Mouse (Mus musculus): ENCODE data around the gene Spats1. TPM values are rescaled to one million over a fixed set of nuclear protein-coding genes. Genes with fewer than 3 reads are reported as not detected.

The Spats1 gene
- polyA plus RNA-seq, 1 experiment from 2014 or later = 0.51 TPM

DNA sequence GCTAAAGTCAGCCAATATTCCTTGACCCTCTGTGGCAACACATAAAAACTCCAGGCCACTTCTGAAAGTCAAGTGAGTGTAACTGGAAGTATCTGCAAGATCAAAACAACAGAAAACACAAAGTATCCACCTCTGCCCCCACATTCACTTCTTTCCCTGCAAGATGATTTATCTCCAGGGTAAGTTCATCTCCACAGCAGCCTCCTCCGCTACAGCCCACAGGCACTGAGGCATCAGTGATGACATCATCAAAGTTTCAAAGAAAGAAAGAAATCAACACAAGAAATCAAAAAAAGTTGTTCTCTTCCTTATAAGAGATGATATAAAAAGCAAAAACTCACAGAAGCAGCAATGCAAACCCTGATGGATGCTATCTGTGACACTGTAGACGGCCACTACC, 66.5 kb downstream of the Spats1 start:
- DNase-seq (ENCODE audit: low read depth, low spot score) (no peak), ATAC-seq (no peak)
- CTCF ChIA-PET = no interaction called here
- no peaks in the 10 kb centered on the region for H3K27me3 ChIP-seq
- POLR2A ChIA-PET = no interaction called here
- in situ Hi-C loops (cut with MboI; ENCODE audit: low pct_unique_long_range_greater_than_20kb) = no loop called here
- TF ChIP-seq CTCF (IDR thresholded peaks at IDR 0.05) = no peak

DNA sequence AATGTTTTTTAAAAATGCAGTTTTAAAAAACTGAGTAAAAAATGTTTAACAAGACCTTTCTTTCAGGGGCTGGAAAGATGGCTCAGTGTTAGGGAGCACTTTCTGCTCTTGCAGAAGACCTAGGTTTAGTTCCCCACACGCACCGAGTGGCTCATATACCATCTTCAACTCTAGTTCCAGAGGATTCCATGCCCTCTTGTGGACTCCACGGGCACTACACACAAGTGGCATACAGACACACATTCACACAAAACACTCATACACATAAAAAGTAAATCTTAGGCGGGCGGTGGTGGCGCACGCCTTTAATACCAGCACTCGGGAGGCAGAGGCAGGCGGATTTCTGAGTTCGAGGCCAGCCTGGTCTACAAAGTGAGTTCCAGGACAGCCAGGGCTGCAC, 68.9 kb downstream of the Spats1 start:
- in situ Hi-C loops (cut with MboI; ENCODE audit: low pct_unique_long_range_greater_than_20kb) = no loop called here
- ATAC-seq (no peak), DNase-seq (ENCODE audit: low read depth, low spot score) (no peak)
- H3K27me3 ChIP-seq = no peaks in the 10 kb centered on the region
- peak; percentile 51 for TF ChIP-seq CTCF (IDR thresholded peaks at IDR 0.05)
- ChIA-PET POLR2A (no interaction called here), CTCF (no interaction called here)

DNA sequence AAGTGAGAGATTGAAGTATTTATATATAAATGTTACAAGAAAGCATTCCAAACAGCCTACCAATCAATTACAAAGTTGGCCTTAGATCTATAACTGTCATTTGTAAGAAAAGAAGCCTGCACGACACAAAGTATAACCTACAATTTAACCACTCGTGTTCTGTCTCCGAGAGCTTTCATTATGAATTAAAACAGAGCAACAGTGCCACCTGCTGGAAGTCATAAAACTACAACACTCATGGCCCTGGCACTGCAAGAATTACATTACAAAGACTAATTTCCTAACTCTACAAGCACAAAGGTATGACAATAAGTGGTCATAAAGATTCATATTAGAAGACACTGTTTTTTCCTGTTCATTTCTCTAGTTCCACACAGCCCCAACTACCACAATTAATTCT, 72.0 kb downstream of the Spats1 start:
- DNase-seq (ENCODE audit: low read depth, low spot score) = peak; percentile 10
- no peaks in the 10 kb centered on the region for H3K27me3 ChIP-seq
- in situ Hi-C loops (cut with MboI; ENCODE audit: low pct_unique_long_range_greater_than_20kb) = no loop called here
- no peak for ATAC-seq
- POLR2A ChIA-PET = interaction anchor here (0.7 kb wide), 1 partner anchor 1118 kb away, joined by 5 read pairs; no protein-coding TSS in a partner anchor
- CTCF ChIA-PET = interaction anchor here (1.0 to 3.1 kb wide), 6 partner anchors 9 to 29 kb away, joined by 3 to 14 read pairs (median 4); no protein-coding TSS in a partner anchor
- peak; percentile 69 for TF ChIP-seq CTCF (IDR thresholded peaks at IDR 0.05)

DNA sequence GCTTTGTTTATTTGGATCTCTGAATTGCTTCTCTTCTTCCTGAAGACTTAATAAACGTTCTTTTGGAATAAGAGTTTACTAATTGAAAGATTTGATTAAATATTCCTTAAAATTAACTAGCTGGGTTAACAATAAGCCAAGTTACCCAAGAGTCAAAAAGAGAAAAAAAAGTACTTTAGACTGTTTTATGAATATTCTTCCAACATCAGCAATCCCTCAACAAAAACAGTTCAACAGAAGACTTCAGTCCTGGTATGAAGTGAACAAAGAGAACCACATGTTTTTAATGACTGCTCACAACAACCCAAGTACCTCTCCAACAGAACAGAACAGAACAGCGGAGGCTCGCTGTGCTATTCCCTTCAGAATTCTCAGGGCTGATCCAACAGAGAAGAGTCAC, 72.6 kb downstream of the Spats1 start:
- in situ Hi-C loops (cut with MboI; ENCODE audit: low pct_unique_long_range_greater_than_20kb) = no loop called here
- ATAC-seq (no peak), DNase-seq (ENCODE audit: low read depth, low spot score) (no peak)
- no peak for TF ChIP-seq CTCF (IDR thresholded peaks at IDR 0.05)
- H3K27me3 ChIP-seq = no peaks in the 10 kb centered on the region
- ChIA-PET POLR2A (no interaction called here), CTCF (interaction anchor here (0.8 to 3.1 kb wide), 5 partner anchors 8 to 29 kb away, joined by 3 to 14 read pairs (median 3); no protein-coding TSS in a partner anchor)

DNA sequence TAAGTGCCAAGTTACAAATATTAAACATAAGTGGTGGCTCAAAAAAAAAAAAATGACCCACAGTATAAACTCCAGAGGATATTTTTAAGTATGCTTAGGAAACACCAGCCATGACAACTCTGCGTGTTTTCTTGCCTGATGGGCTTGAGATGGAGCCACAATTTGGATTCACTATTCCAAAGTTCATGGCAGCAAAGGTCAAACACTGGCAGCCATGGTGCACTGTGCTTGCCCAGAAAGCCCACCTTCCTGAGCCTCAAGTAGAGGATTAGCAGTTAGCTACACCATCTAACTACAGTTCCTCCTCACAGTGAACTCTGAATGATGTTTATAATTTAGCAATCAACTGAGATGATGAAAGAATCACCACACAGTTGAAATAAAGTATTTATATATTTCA, 73.1 kb downstream of the Spats1 start:
- ATAC-seq = no peak
- TF ChIP-seq CTCF (IDR thresholded peaks at IDR 0.05) = no peak
- in situ Hi-C loops (cut with MboI; ENCODE audit: low pct_unique_long_range_greater_than_20kb) = no loop called here
- DNase-seq (ENCODE audit: low read depth, low spot score) = no peak
- no peaks in the 10 kb centered on the region for H3K27me3 ChIP-seq
- ChIA-PET CTCF (interaction anchor here (0.8 to 3.1 kb wide), 4 partner anchors 10 to 30 kb away, joined by 3 to 14 read pairs (median 3); no protein-coding TSS in a partner anchor), POLR2A (no interaction called here)

DNA sequence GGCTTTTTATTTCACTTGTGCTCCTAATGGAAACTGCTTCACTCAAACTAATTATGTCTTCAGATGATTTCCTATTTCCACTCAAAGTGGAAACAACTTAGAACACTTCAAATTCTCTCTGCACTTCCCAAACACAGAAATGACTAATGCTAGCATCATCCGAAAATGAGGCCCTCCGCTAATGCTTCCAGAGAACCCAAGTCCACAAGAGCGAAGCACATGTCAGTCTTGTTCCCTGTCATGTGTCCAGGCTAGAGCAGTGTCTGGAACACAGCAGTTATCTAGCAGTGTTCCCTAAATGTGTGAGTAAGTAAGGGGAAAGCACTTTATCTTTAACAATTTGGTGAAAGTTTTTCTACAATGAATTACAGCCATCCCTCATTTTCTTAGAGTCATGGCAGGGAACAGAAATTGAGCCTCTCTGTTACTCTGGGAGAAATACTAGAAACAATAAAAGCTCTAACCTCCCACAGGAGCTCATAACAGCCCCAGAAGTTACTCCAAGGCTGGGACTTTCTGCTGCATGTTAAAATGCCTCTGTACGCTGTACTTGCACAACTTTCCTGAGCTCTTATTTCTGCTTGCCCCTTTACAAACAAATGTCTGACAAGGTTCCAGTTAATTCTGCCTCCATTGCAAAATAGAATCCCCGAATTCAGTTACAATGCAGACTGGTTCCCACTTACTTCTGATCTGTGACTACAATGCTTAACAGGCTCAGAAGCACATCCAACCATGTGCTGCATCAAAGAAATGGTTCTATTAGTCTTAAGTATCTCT, 73.9 kb downstream of the Spats1 start:
- CTCF ChIA-PET = interaction anchor here (1.6 to 3.1 kb wide), 2 partner anchors 10 kb away, joined by 3 to 14 read pairs; no protein-coding TSS in a partner anchor
- H3K27me3 ChIP-seq = no peaks in the 10 kb centered on the region
- no peak for DNase-seq (ENCODE audit: low read depth, low spot score)
- no peak for TF ChIP-seq CTCF (IDR thresholded peaks at IDR 0.05)
- no peak for ATAC-seq
- POLR2A ChIA-PET = interaction anchor here (0.9 kb wide), 1 partner anchor 12 kb away, joined by 3 read pairs; no protein-coding TSS in a partner anchor
- in situ Hi-C loops (cut with MboI; ENCODE audit: low pct_unique_long_range_greater_than_20kb) = no loop called here

DNA sequence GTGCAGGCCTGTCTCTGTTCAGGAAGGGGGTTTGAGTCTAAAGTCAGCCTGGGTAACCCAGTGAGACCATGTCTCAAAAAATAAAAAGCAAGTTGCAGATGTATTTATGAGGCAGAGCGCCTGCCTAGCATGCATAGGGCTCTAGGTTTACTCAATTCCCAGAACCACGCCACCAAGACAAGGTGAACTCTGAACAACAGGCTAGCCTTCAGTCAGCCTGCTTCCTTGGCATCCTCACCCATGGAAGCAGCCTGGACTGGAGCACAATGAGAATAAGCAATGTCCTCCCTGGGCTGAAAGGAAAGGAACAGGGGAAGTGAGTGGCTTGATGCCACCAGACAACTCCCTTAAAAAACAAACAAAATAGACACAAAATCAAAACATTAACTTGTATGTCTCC, 77.2 kb downstream of the Spats1 start:
- TF ChIP-seq CTCF (IDR thresholded peaks at IDR 0.05) = no peak
- ChIA-PET POLR2A (no interaction called here), CTCF (interaction anchor here (0.9 to 1.1 kb wide), 2 partner anchors 16 to 942 kb away, joined by 3 to 4 read pairs; no protein-coding TSS in a partner anchor)
- in situ Hi-C loops (cut with MboI; ENCODE audit: low pct_unique_long_range_greater_than_20kb) = no loop called here
- no peaks in the 10 kb centered on the region for H3K27me3 ChIP-seq
- no peak for DNase-seq (ENCODE audit: low read depth, low spot score)
- ATAC-seq = no peak

DNA sequence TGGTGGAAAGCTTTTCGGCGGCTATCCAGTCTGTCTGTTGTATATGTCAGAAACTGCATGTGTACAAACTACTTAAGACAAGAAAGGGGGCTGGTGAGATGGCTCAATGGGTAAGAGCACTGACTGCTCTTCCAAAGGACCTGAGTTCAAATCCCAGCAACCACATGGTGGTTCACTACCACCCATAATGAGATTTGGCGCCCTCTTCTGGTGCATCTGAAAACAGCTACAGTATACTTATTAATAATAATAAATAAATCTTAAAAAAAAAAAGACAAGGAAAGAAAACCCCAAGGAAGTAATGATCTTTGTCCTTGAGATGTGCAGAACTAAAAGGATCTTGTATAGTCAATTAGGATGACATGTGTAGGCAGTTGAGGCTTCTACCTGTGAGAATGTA, 77.7 kb downstream of the Spats1 start:
- POLR2A ChIA-PET = no interaction called here
- in situ Hi-C loops (cut with MboI; ENCODE audit: low pct_unique_long_range_greater_than_20kb) = no loop called here
- TF ChIP-seq CTCF (IDR thresholded peaks at IDR 0.05) = peak; percentile 59
- ATAC-seq (no peak), DNase-seq (ENCODE audit: low read depth, low spot score) (no peak)
- no peaks in the 10 kb centered on the region for H3K27me3 ChIP-seq
- CTCF ChIA-PET = interaction anchor here (0.9 kb wide), 1 partner anchor 16 kb away, joined by 4 read pairs; no protein-coding TSS in a partner anchor

DNA sequence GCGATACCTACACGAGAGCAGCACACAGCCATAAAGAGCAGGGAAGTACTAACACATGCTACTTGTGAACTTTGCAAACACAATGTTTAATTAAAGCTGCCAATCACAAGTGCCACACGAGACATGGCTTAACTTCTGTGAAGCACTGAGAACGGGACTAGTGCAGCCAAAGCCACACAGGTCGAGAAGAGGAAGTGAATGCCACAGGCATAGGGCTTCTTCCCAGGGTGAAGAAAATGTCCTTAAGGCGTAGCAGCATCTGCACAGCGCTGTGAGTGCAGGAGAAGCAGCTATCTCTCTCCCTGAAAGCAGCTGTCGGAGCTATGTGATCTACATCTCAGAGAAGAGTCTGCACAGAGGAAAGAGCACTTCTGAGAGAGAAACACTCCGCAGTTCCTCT, 80.6 kb downstream of the Spats1 start:
- ATAC-seq = no peak
- POLR2A ChIA-PET = no interaction called here
- TF ChIP-seq CTCF (IDR thresholded peaks at IDR 0.05) = no peak
- DNase-seq (ENCODE audit: low read depth, low spot score) = no peak
- CTCF ChIA-PET = interaction anchor here (0.8 to 2.9 kb wide), 2 partner anchors 9 to 10 kb away, joined by 4 to 12 read pairs; no protein-coding TSS in a partner anchor
- no peaks in the 10 kb centered on the region for H3K27me3 ChIP-seq
- in situ Hi-C loops (cut with MboI; ENCODE audit: low pct_unique_long_range_greater_than_20kb) = no loop called here

DNA sequence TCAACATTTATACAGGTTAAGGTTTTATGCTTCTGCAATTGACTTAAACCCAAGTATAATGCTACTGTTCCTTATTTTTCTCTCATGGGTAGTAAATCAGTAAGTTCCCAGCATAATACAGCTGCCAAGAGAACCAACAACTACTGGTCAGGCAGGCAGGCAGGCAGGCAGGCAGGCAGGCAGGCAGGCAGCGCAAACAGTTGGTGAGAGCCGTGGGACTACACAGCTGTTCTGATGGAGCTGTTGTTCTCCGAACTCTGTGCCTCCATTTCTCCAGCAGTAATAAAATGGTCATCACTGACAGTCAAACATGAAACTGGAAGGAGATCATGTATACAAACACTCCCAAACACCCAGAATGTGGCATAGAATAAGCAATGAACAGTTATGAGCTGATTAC, 81.5 kb downstream of the Spats1 start:
- POLR2A ChIA-PET = no interaction called here
- in situ Hi-C loops (cut with MboI; ENCODE audit: low pct_unique_long_range_greater_than_20kb) = no loop called here
- no peak for TF ChIP-seq CTCF (IDR thresholded peaks at IDR 0.05)
- CTCF ChIA-PET = interaction anchor here (0.9 to 2.9 kb wide), 2 partner anchors 10 to 11 kb away, joined by 3 to 12 read pairs; no protein-coding TSS in a partner anchor
- DNase-seq (ENCODE audit: low read depth, low spot score) (no peak), ATAC-seq (no peak)
- no peaks in the 10 kb centered on the region for H3K27me3 ChIP-seq

Other genes starting within 250 kb of the Spats1 start
- gene Cdc5l, start 41.7 kb downstream of the Spats1 start, polyA plus RNA-seq (2021) = 59.8 TPM
- 17.2 TPM for gene Aars2, start 31.4 kb upstream of the Spats1 start, polyA plus RNA-seq (2021)
- gene Tcte1, start 48.0 kb upstream of the Spats1 start, polyA plus RNA-seq (2021) = not detected
- 14.5 TPM for gene Tmem151b, start 74.3 kb upstream of the Spats1 start, polyA plus RNA-seq (2021)
- 9.5 TPM for gene Nfkbie, start 80.3 kb upstream of the Spats1 start, polyA plus RNA-seq (2021)
- gene Slc35b2, start 88.5 kb upstream of the Spats1 start, polyA plus RNA-seq (2021) = 98.0 TPM
- gene Hsp90ab1, start 97.9 kb upstream of the Spats1 start, polyA plus RNA-seq (2021) = 1,835 TPM
- gene Slc29a1, start 124.2 kb upstream of the Spats1 start, polyA plus RNA-seq (2021) = 39.4 TPM
- not detected for gene Mymx, start 126.7 kb upstream of the Spats1 start, polyA plus RNA-seq (2021)
- not detected for gene Capn11, start 183.9 kb upstream of the Spats1 start, polyA plus RNA-seq (2021)
- gene Mrpl14, start 210.9 kb upstream of the Spats1 start, polyA plus RNA-seq (2021) = 108 TPM
- 109 TPM for gene Tmem63b, start 211.5 kb upstream of the Spats1 start, polyA plus RNA-seq (2021)